Mouse (Mus musculus): Measurements from ENCODE around the gene Eif3l. TPM values are rescaled to one million over a fixed set of nuclear protein-coding genes. Genes with fewer than 3 reads are reported as not detected.

Gene Eif3l
- polyA plus RNA-seq, 1 experiment from 2014 or later, result 209 TPM

GRCm38 (mm10) chr15:79044837-79045236 is 30.1 kb upstream of the Eif3l start:
- peaks cover 16% of the 10 kb centered on the region for H3K4me1 ChIP-seq (replicated peaks; ENCODE audit: control insufficient read depth, insufficient read depth, low read length)
- peaks cover 33% of the 10 kb centered on the region for H3K27me3 ChIP-seq (ENCODE audit: control insufficient read depth, insufficient read depth, low read depth, low read length)
- H3K9me3 ChIP-seq (ENCODE audit: control insufficient read depth, low read length), result no peaks in the 10 kb centered on the region
- no peak overlapping the region for H3K27ac ChIP-seq (ENCODE audit: low read length)
- H3K4me2 ChIP-seq (ENCODE audit: low read depth, low read length), result no peak overlapping the region
- no peaks in the 10 kb centered on the region for H3K36me3 ChIP-seq (ENCODE audit: control insufficient read depth, insufficient read depth, low read length)
- 24% methylated on average over 4 of the region's 4 CpGs for WGBS
- H3K4me3 ChIP-seq (ENCODE audit: low read length), result no peak overlapping the region
- no peak for ATAC-seq (ENCODE audit: low read depth)
- H3K9ac ChIP-seq (ENCODE audit: low read length), result no peak overlapping the region

- 57% methylated on average over 4 of the region's 4 CpGs for WGBS
Measured at GRCm38 (mm10) chr15:79048186-79048585, 26.8 kb upstream of the Eif3l start.

GRCm38 (mm10) chr15:79050160-79050845 is 24.7 kb upstream of the Eif3l start:
- no peak for ATAC-seq (ENCODE audit: low read depth)

More at GRCm38 (mm10) chr15:79048186-79048585, 26.8 kb upstream of the Eif3l start:
- ATAC-seq (ENCODE audit: low read depth), result no peak
- Histone ChIP-seq H3K9me3 (ENCODE audit: control insufficient read depth, low read length) (no peaks in the 10 kb centered on the region), H3K4me1 (replicated peaks; ENCODE audit: control insufficient read depth, insufficient read depth, low read length) (peaks cover 7% of the 10 kb centered on the region), H3K4me2 (ENCODE audit: low read depth, low read length) (no peak overlapping the region), H3K4me3 (ENCODE audit: low read length) (no peak overlapping the region), H3K27ac (ENCODE audit: low read length) (no peak overlapping the region), H3K27me3 (ENCODE audit: control insufficient read depth, insufficient read depth, low read depth, low read length) (peaks cover 10% of the 10 kb centered on the region), H3K9ac (ENCODE audit: low read length) (no peak overlapping the region), H3K36me3 (ENCODE audit: control insufficient read depth, insufficient read depth, low read length) (peaks cover 4% of the 10 kb centered on the region; the same call in 1 of the 2 replicates)

GRCm38 (mm10) chr15:79050964-79051363 is 24.0 kb upstream of the Eif3l start:
- H3K9ac ChIP-seq (ENCODE audit: low read length), result no peak overlapping the region
- H3K4me1 ChIP-seq (replicated peaks; ENCODE audit: control insufficient read depth, insufficient read depth, low read length), result peaks cover 5% of the 10 kb centered on the region
- no peak; the same call in 1 of the 2 replicates for ATAC-seq (ENCODE audit: low read depth)
- no peaks in the 10 kb centered on the region for H3K27me3 ChIP-seq (ENCODE audit: control insufficient read depth, insufficient read depth, low read depth, low read length)
- H3K4me2 ChIP-seq (ENCODE audit: low read depth, low read length), result no peak overlapping the region
- peaks cover 28% of the 10 kb centered on the region for H3K36me3 ChIP-seq (ENCODE audit: control insufficient read depth, insufficient read depth, low read length)
- WGBS, result 48% methylated on average over 2 of the region's 2 CpGs
- peak overlapping the region; percentile 74 for H3K27ac ChIP-seq (ENCODE audit: low read length)
- no peak overlapping the region for H3K4me3 ChIP-seq (ENCODE audit: low read length)
- no peaks in the 10 kb centered on the region for H3K9me3 ChIP-seq (ENCODE audit: control insufficient read depth, low read length)

More at GRCm38 (mm10) chr15:79050160-79050845, 24.7 kb upstream of the Eif3l start:
- 48% methylated on average over 9 of the region's 9 CpGs for WGBS
- Histone ChIP-seq H3K4me2 (ENCODE audit: low read depth, low read length) (no peak overlapping the region), H3K36me3 (ENCODE audit: control insufficient read depth, insufficient read depth, low read length) (peaks cover 22% of the 10 kb centered on the region), H3K4me3 (ENCODE audit: low read length) (no peak overlapping the region), H3K4me1 (replicated peaks; ENCODE audit: control insufficient read depth, insufficient read depth, low read length) (peaks cover 5% of the 10 kb centered on the region), H3K27me3 (ENCODE audit: control insufficient read depth, insufficient read depth, low read depth, low read length) (no peaks in the 10 kb centered on the region), H3K27ac (ENCODE audit: low read length) (no peak overlapping the region), H3K9me3 (ENCODE audit: control insufficient read depth, low read length) (no peaks in the 10 kb centered on the region), H3K9ac (ENCODE audit: low read length) (no peak overlapping the region)

DNA sequence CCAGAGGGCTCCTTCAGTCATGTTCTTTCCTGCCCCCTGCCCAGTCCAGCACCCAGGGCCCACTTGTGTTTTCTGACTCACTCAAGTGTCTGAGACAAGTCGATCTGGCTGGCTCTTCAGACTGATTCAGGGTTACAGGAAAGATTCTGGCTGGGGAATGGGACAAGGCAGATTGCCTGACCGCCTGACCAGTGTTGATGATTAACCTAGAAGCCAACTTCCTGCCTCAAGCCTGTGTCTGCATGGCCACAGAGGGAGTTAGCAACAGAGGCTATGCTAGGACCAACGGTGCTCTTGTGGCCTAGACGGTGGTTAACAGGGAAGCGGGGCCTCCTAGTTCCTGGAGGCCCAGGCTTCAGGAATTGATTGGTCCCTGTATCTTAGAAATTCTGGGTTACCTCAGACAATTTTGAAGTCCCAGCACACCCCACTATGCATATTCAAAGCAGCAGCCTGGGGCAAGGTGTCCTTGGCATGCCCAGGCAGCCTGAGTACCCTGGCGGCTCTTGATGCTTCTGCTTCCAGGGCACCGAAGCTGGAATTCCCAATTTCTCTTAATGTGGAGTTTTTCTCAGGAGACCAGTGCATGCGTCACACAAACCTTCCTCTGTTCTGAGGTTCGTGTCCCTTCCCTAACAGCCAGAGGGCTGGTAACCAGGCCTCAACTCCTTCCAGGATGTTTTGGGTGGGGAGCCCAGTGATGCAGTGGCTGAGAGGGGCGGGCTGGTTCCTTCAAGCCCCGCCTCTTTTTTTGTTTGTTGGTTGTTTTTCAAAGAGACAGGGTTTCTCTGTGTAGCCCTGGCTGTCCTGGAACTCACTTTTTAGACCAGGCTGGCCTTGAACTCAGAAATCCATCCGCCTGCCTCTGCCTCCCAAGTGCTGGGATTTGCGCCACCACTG is 23.3 kb upstream of the Eif3l start:
- Histone ChIP-seq H3K4me2 (ENCODE audit: low read depth, low read length) (no peak overlapping the region), H3K27ac (ENCODE audit: low read length) (peak overlapping the region; percentile 74), H3K36me3 (ENCODE audit: control insufficient read depth, insufficient read depth, low read length) (peaks cover 31% of the 10 kb centered on the region), H3K9ac (ENCODE audit: low read length) (no peak overlapping the region), H3K9me3 (ENCODE audit: control insufficient read depth, low read length) (no peaks in the 10 kb centered on the region), H3K27me3 (ENCODE audit: control insufficient read depth, insufficient read depth, low read depth, low read length) (no peaks in the 10 kb centered on the region), H3K4me3 (ENCODE audit: low read length) (no peak overlapping the region), H3K4me1 (replicated peaks; ENCODE audit: control insufficient read depth, insufficient read depth, low read length) (peaks cover 5% of the 10 kb centered on the region)
- WGBS, result 55% methylated on average over 13 of the region's 13 CpGs
- peak; percentile 56 for ATAC-seq (ENCODE audit: low read depth)

DNA sequence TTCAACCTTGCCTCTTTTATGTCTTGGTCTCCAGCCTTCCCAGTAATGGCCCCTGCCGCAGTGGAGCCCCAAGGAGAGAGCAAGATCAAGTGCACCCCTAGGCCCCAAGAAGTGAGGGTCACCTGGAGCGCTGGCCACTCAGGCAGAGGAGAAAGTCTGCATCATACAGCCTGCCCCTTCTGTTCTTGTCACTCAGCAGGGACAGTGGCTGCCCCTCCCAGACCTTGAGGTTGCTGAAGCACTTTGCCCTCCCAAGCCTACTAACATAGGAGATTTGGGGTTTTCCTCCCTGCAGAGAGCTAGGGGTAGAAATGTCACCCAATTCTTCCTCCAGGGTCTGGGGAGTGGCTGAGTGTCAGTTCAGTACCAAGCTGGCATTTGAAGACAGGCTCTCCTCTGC is 22.6 kb upstream of the Eif3l start:
- Histone ChIP-seq H3K27ac (ENCODE audit: low read length) (peak overlapping the region; percentile 74; the same call in 1 of the 2 replicates), H3K36me3 (ENCODE audit: control insufficient read depth, insufficient read depth, low read length) (peaks cover 34% of the 10 kb centered on the region), H3K27me3 (ENCODE audit: control insufficient read depth, insufficient read depth, low read depth, low read length) (no peaks in the 10 kb centered on the region), H3K9ac (ENCODE audit: low read length) (no peak overlapping the region), H3K4me1 (replicated peaks; ENCODE audit: control insufficient read depth, insufficient read depth, low read length) (peaks cover 5% of the 10 kb centered on the region), H3K4me2 (ENCODE audit: low read depth, low read length) (no peak overlapping the region), H3K9me3 (ENCODE audit: control insufficient read depth, low read length) (no peaks in the 10 kb centered on the region), H3K4me3 (ENCODE audit: low read length) (no peak overlapping the region)
- WGBS, result 83% methylated on average over 2 of the region's 2 CpGs
- no peak for ATAC-seq (ENCODE audit: low read depth)

GRCm38 (mm10) chr15:79056601-79057000 is 18.4 kb upstream of the Eif3l start:
- Histone ChIP-seq H3K36me3 (ENCODE audit: control insufficient read depth, insufficient read depth, low read length) (peaks cover 54% of the 10 kb centered on the region), H3K4me2 (ENCODE audit: low read depth, low read length) (no peak overlapping the region), H3K4me1 (replicated peaks; ENCODE audit: control insufficient read depth, insufficient read depth, low read length) (peaks cover 9% of the 10 kb centered on the region), H3K9ac (ENCODE audit: low read length) (no peak overlapping the region), H3K27me3 (ENCODE audit: control insufficient read depth, insufficient read depth, low read depth, low read length) (no peaks in the 10 kb centered on the region), H3K4me3 (ENCODE audit: low read length) (no peak overlapping the region), H3K27ac (ENCODE audit: low read length) (no peak overlapping the region), H3K9me3 (ENCODE audit: control insufficient read depth, low read length) (no peaks in the 10 kb centered on the region)
- WGBS, result 86% methylated on average over 7 of the region's 7 CpGs
- ATAC-seq (ENCODE audit: low read depth), result no peak

- Histone ChIP-seq H3K9ac (ENCODE audit: low read length) (no peak overlapping the region), H3K9me3 (ENCODE audit: control insufficient read depth, low read length) (no peaks in the 10 kb centered on the region), H3K36me3 (ENCODE audit: control insufficient read depth, insufficient read depth, low read length) (peaks cover 52% of the 10 kb centered on the region), H3K27ac (ENCODE audit: low read length) (no peak overlapping the region), H3K4me2 (ENCODE audit: low read depth, low read length) (no peak overlapping the region), H3K27me3 (ENCODE audit: control insufficient read depth, insufficient read depth, low read depth, low read length) (no peaks in the 10 kb centered on the region), H3K4me3 (ENCODE audit: low read length) (no peak overlapping the region), H3K4me1 (replicated peaks; ENCODE audit: control insufficient read depth, insufficient read depth, low read length) (peaks cover 10% of the 10 kb centered on the region)
- ATAC-seq (ENCODE audit: low read depth), result no peak
- 84% methylated on average over 6 of the region's 6 CpGs for WGBS
Measured at GRCm38 (mm10) chr15:79057850-79058249, 17.1 kb upstream of the Eif3l start.

GRCm38 (mm10) chr15:79060887-79061565 is 14.0 kb upstream of the Eif3l start:
- no peaks in the 10 kb centered on the region for H3K27me3 ChIP-seq (ENCODE audit: control insufficient read depth, insufficient read depth, low read depth, low read length)
- no peak overlapping the region for H3K4me3 ChIP-seq (ENCODE audit: low read length)
- peaks cover 25% of the 10 kb centered on the region for H3K36me3 ChIP-seq (ENCODE audit: control insufficient read depth, insufficient read depth, low read length)
- ATAC-seq (ENCODE audit: low read depth), result no peak
- no peak overlapping the region for H3K27ac ChIP-seq (ENCODE audit: low read length)
- peak overlapping the region; percentile 81 for H3K4me2 ChIP-seq (ENCODE audit: low read depth, low read length)
- peaks cover 17% of the 10 kb centered on the region for H3K4me1 ChIP-seq (replicated peaks; ENCODE audit: control insufficient read depth, insufficient read depth, low read length)
- H3K9me3 ChIP-seq (ENCODE audit: control insufficient read depth, low read length), result no peaks in the 10 kb centered on the region
- 75% methylated on average over 14 of the region's 14 CpGs for WGBS
- no peak overlapping the region for H3K9ac ChIP-seq (ENCODE audit: low read length)

All from lung, embryonic 16.5 days (tissue).